Mouse (Mus musculus) spleen, postnatal 0 days (tissue): ENCODE results near the gene Acap3. TPM values are rescaled to one million over a fixed set of nuclear protein-coding genes. Genes with fewer than 3 reads are reported as not detected.

Experiments used
- polyA plus RNA-seq: library from polyadenylated mRNA; unstranded; fragments of >200 nt; fragmentation: Nextera tagmentation; extraction: Ambion mirVana; gene quantifications from 2 replicates; pipeline ENCODE4 v1.2.1, GENCODE M21; 2015

The Acap3 gene
- 8.0 and 10.8 TPM in 2 replicates for polyA plus RNA-seq

GRCm38 (mm10) chr4:155891551-155892001 is at the start of gene Acap3, which contains the start of gene Pusl1:
Gene Acap3 (plus strand): TSS chr4:155891822.
Gene Pusl1 (minus strand): TSS chr4:155891781.

GRCm38 (mm10) chr4:155846871-155847578 is 44.6 kb upstream of the Acap3 start, which contains the start of gene Dvl1:
Gene Dvl1 (plus strand): TSS chr4:155847402.

GRCm38 (mm10) chr4:155863001-155863400 is 28.6 kb upstream of the Acap3 start, which contains the start of gene Tas1r3:
Gene Tas1r3 (minus strand): TSS chr4:155863362.

GRCm38 (mm10) chr4:155869317-155870033 is 22.1 kb upstream of the Acap3 start, which contains the start of the genes Cptp and Ints11:
Gene Cptp (minus strand): TSS chr4:155869440.
Gene Ints11 (plus strand): TSS chr4:155869546.

GRCm38 (mm10) chr4:155943534-155944249 is 52.1 kb downstream of the Acap3 start, which contains the start of gene Ube2j2:
Gene Ube2j2 (plus strand): TSS chr4:155943831.

Other genes with a start within 250 kb of the Acap3 start
- not detected in 2 replicates for gene Gm10563, start 246.4 kb upstream of the Acap3 start, polyA plus RNA-seq
- gene Mmp23, start 238.4 kb upstream of the Acap3 start, polyA plus RNA-seq = 56.8 and 75.1 TPM in 2 replicates
- 7.3 and 10.4 TPM in 2 replicates for gene Mib2, start 222.6 kb upstream of the Acap3 start, polyA plus RNA-seq
- gene Fndc10, start 197.5 kb upstream of the Acap3 start, polyA plus RNA-seq = 2.0 and 3.1 TPM in 2 replicates
- 82.9 and 89.4 TPM in 2 replicates for gene Ssu72, start 187.0 kb upstream of the Acap3 start, polyA plus RNA-seq
- 0.31 and 0.65 TPM in 2 replicates for gene Tmem240, start 157.0 kb upstream of the Acap3 start, polyA plus RNA-seq
- gene Atad3a, start 130.7 kb upstream of the Acap3 start, polyA plus RNA-seq = 45.9 and 48.6 TPM in 2 replicates
- gene Vwa1, start 117.1 kb upstream of the Acap3 start, polyA plus RNA-seq = 7.7 and 9.2 TPM in 2 replicates
- 0.05 TPM in 2 replicates for gene Tmem88b, start 105.9 kb upstream of the Acap3 start, polyA plus RNA-seq
- 0.41 and 0.63 TPM in 2 replicates for gene Ankrd65, start 101.4 kb upstream of the Acap3 start, polyA plus RNA-seq
- 202 and 239 TPM in 2 replicates for gene Mrpl20, start 88.9 kb upstream of the Acap3 start, polyA plus RNA-seq
- 89.4 and 98.1 TPM in 2 replicates for gene Ccnl2, start 79.3 kb upstream of the Acap3 start, polyA plus RNA-seq
- 120 and 131 TPM in 2 replicates for gene Aurkaip1, start 60.5 kb upstream of the Acap3 start, polyA plus RNA-seq
- gene Mxra8, start 52.1 kb upstream of the Acap3 start, polyA plus RNA-seq = 46.8 and 65.4 TPM in 2 replicates
- 4.9 and 5.7 TPM in 2 replicates for gene Dvl1, start 44.4 kb upstream of the Acap3 start, polyA plus RNA-seq
- gene Tas1r3, start 28.5 kb upstream of the Acap3 start, polyA plus RNA-seq = 0.14 and 0.18 TPM in 2 replicates
- gene Cptp, start 22.4 kb upstream of the Acap3 start, polyA plus RNA-seq = 7.5 and 8.4 TPM in 2 replicates
- 31.6 and 32.7 TPM in 2 replicates for gene Ints11, start 22.3 kb upstream of the Acap3 start, polyA plus RNA-seq
- gene Pusl1, start within 50 bp of the Acap3 start, polyA plus RNA-seq = 26.0 and 27.2 TPM in 2 replicates
- 73.1 and 76.2 TPM in 2 replicates for gene Ube2j2, start 52.0 kb downstream of the Acap3 start, polyA plus RNA-seq
- 205 and 213 TPM in 2 replicates for gene C1qtnf12, start 70.5 kb downstream of the Acap3 start, polyA plus RNA-seq
- gene B3galt6, start 100.8 kb downstream of the Acap3 start, polyA plus RNA-seq = 6.3 and 6.5 TPM in 2 replicates
- gene Sdf4, start 101.0 kb downstream of the Acap3 start, polyA plus RNA-seq = 104 and 111 TPM in 2 replicates
- 1.2 and 1.3 TPM in 2 replicates for gene Tnfrsf4, start 122.0 kb downstream of the Acap3 start, polyA plus RNA-seq
- gene Tnfrsf18, start 134.3 kb downstream of the Acap3 start, polyA plus RNA-seq = 1.2 and 2.7 TPM in 2 replicates
- gene Ttll10, start 167.6 kb downstream of the Acap3 start, polyA plus RNA-seq = 0.16 and 0.45 TPM in 2 replicates
- 8.9 and 9.5 TPM in 2 replicates for gene 9430015G10Rik, start 218.2 kb downstream of the Acap3 start, polyA plus RNA-seq
- 0.17 and 0.21 TPM in 2 replicates for gene Rnf223, start 238.7 kb downstream of the Acap3 start, polyA plus RNA-seq